Mouse (Mus musculus): ENCODE data around the gene Rps6kb1.

The Rps6kb1 gene

GRCm38 (mm10) chr11:86544639-86545299 is at the start of gene Rps6kb1, which contains the start of gene Tubd1:
Gene Rps6kb1, minus strand, starts transcription at chr11:86544805.
Gene Tubd1, plus strand, starts transcription at chr11:86544991.
- DNase-seq = peak; percentile 100

- DNase-seq = no peak
Measured at GRCm38 (mm10) chr11:86593443-86593842, 48.8 kb upstream of the Rps6kb1 start.

GRCm38 (mm10) chr11:86592993-86593392 is 48.4 kb upstream of the Rps6kb1 start:
- no peak for DNase-seq

- no peak for DNase-seq
Measured at GRCm38 (mm10) chr11:86591931-86592616, 47.5 kb upstream of the Rps6kb1 start.

- DNase-seq = no peak
Measured at GRCm38 (mm10) chr11:86591301-86591845, 46.8 kb upstream of the Rps6kb1 start.

- DNase-seq = no peak
Measured at GRCm38 (mm10) chr11:86590579-86590978, 46.0 kb upstream of the Rps6kb1 start.

GRCm38 (mm10) chr11:86590066-86590465 is 45.5 kb upstream of the Rps6kb1 start:
- no peak for DNase-seq

GRCm38 (mm10) chr11:86588583-86589298 is 44.1 kb upstream of the Rps6kb1 start:
- DNase-seq = no peak

- DNase-seq = no peak
Measured at GRCm38 (mm10) chr11:86587830-86588229, 43.2 kb upstream of the Rps6kb1 start.

- peak; percentile 74 for DNase-seq
Measured at GRCm38 (mm10) chr11:86586868-86587792, 42.5 kb upstream of the Rps6kb1 start.

- DNase-seq = peak; percentile 46
Measured at GRCm38 (mm10) chr11:86586177-86586867, 41.7 kb upstream of the Rps6kb1 start.

GRCm38 (mm10) chr11:86585598-86585984 is 41.0 kb upstream of the Rps6kb1 start:
- peak; percentile 14 for DNase-seq

GRCm38 (mm10) chr11:86584898-86585597 is 40.4 kb upstream of the Rps6kb1 start:
- no peak for DNase-seq

- DNase-seq = peak; percentile 44
Measured at GRCm38 (mm10) chr11:86583990-86584897, 39.6 kb upstream of the Rps6kb1 start.

- no peak for DNase-seq
Measured at GRCm38 (mm10) chr11:86583313-86583825, 38.8 kb upstream of the Rps6kb1 start.

- no peak for DNase-seq
Measured at GRCm38 (mm10) chr11:86582543-86583260, 38.1 kb upstream of the Rps6kb1 start.

GRCm38 (mm10) chr11:86581943-86582542 is 37.4 kb upstream of the Rps6kb1 start:
- DNase-seq = peak; percentile 33

GRCm38 (mm10) chr11:86581250-86581753 is 36.7 kb upstream of the Rps6kb1 start:
- DNase-seq = peak; percentile 57
